Mouse (Mus musculus): ENCODE data around the gene Dis3.

GRCm38 (mm10) chr14:99046031-99046781 is 53.4 kb downstream of the Dis3 start, which contains the start of the genes Mzt1 and Bora:
- no peak for TF ChIP-seq HCFC1 (IDR thresholded peaks at IDR 0.05; ENCODE audit: borderline replicate concordance, insufficient read depth, low read length)
- no peak for TF ChIP-seq ZC3H11A (IDR thresholded peaks at IDR 0.05; ENCODE audit: borderline replicate concordance, low read depth, low read length)
- no peak for TF ChIP-seq MAFK (IDR thresholded peaks at IDR 0.05; ENCODE audit: insufficient read depth, low read depth, low read length)
